Mouse (Mus musculus) T-helper 2 cell (primary cell): ENCODE results near the gene Abhd12b.
"Not testable (repeated sequence)": the region's sequence is repeated elsewhere in the genome, so short reads cannot be mapped to it uniquely, and the experiment has no call there.

ENCODE experiments used
- in situ Hi-C: fragments of 300-600 bp; cut with MboI, MseI; formaldehyde crosslinking; loops from one replicate; pipeline ENCODE4 v1.15.1; 2025; ENCODE audit warnings: high pct_unique_total_duplicates

The Abhd12b gene

GRCm38 (mm10) chr12:70137626-70138025 lies 16.3 kb upstream of the Abhd12b start:
- in situ Hi-C loops = loop anchor here (25.0 kb wide), 1 partner anchor 900 kb away; the partner anchor contains the start of genes Klhdc1 and Pole2

GRCm38 (mm10) chr12:70139871-70140270 lies 14.1 kb upstream of the Abhd12b start:
- in situ Hi-C loops = loop anchor here (25.0 kb wide), 1 partner anchor 903 kb away; the partner anchor contains the start of genes Klhdc1 and Pole2

- in situ Hi-C loops = loop anchor here (25.0 kb wide), 1 partner anchor 903 kb away; the partner anchor contains the start of genes Klhdc1 and Pole2
These were observed 13.4 kb upstream of the Abhd12b start for GRCm38 (mm10) chr12:70140542-70140941.

GRCm38 (mm10) chr12:70140993-70141576 lies 12.9 kb upstream of the Abhd12b start:
- in situ Hi-C loops = loop anchor here (25.0 kb wide), 1 partner anchor 904 kb away; the partner anchor contains the start of genes Klhdc1 and Pole2

- in situ Hi-C loops = loop anchor here (25.0 kb wide), 1 partner anchor 907 kb away; the partner anchor contains the start of genes Klhdc1 and Pole2
These were observed 9.8 kb upstream of the Abhd12b start for GRCm38 (mm10) chr12:70144106-70144587.

- in situ Hi-C loops = loop anchor here (25.0 kb wide), 1 partner anchor 908 kb away; the partner anchor contains the start of genes Klhdc1 and Pole2
These were observed 9.1 kb upstream of the Abhd12b start for GRCm38 (mm10) chr12:70144637-70145448.

GRCm38 (mm10) chr12:70145586-70145985 lies 8.4 kb upstream of the Abhd12b start:
- in situ Hi-C loops = loop anchor here (25.0 kb wide), 1 partner anchor 908 kb away; the partner anchor contains the start of genes Klhdc1 and Pole2

GRCm38 (mm10) chr12:70147986-70148630 lies 5.8 kb upstream of the Abhd12b start:
- in situ Hi-C loops = loop anchor here (25.0 kb wide), 1 partner anchor 911 kb away; the partner anchor contains the start of genes Klhdc1 and Pole2

GRCm38 (mm10) chr12:70148631-70149265 lies 5.2 kb upstream of the Abhd12b start:
- in situ Hi-C loops = loop anchor here (25.0 kb wide), 1 partner anchor 911 kb away; the partner anchor contains the start of genes Klhdc1 and Pole2

GRCm38 (mm10) chr12:70156222-70156621 lies 2.3 kb downstream of the Abhd12b start:
- in situ Hi-C loops = no loop called here

GRCm38 (mm10) chr12:70157292-70158066 lies 3.5 kb downstream of the Abhd12b start:
- in situ Hi-C loops = no loop called here

GRCm38 (mm10) chr12:70161057-70161456 lies 7.1 kb downstream of the Abhd12b start:
- in situ Hi-C loops = no loop called here

- in situ Hi-C loops = no loop called here
These were observed 10.8 kb downstream of the Abhd12b start for GRCm38 (mm10) chr12:70164741-70165140.

GRCm38 (mm10) chr12:70167950-70168349 lies 14.0 kb downstream of the Abhd12b start:
- in situ Hi-C loops = no loop called here

- in situ Hi-C loops = no loop called here
These were observed 16.0 kb downstream of the Abhd12b start for GRCm38 (mm10) chr12:70169969-70170368.

GRCm38 (mm10) chr12:70183507-70183906 lies 29.6 kb downstream of the Abhd12b start:
- in situ Hi-C loops = not testable (repeated sequence)

GRCm38 (mm10) chr12:70184173-70184783 lies 30.3 kb downstream of the Abhd12b start:
- in situ Hi-C loops = no loop called here

- in situ Hi-C loops = no loop called here
These were observed 38.4 kb downstream of the Abhd12b start for GRCm38 (mm10) chr12:70192267-70192727.

GRCm38 (mm10) chr12:70195426-70195825 lies 41.5 kb downstream of the Abhd12b start:
- in situ Hi-C loops = no loop called here

- in situ Hi-C loops = no loop called here
These were observed 42.4 kb downstream of the Abhd12b start for GRCm38 (mm10) chr12:70196341-70196740.
